Mouse (Mus musculus) kidney, postnatal 4 days (tissue): ENCODE data around the gene Anxa10.

Experiments used
- DNase-seq, 2 experiments: peaks; one replicate each; pipeline ENCODE4 v3.0.0; 2021; ENCODE audit warnings: mixed read lengths in 2 of 2

The Anxa10 gene

DNA sequence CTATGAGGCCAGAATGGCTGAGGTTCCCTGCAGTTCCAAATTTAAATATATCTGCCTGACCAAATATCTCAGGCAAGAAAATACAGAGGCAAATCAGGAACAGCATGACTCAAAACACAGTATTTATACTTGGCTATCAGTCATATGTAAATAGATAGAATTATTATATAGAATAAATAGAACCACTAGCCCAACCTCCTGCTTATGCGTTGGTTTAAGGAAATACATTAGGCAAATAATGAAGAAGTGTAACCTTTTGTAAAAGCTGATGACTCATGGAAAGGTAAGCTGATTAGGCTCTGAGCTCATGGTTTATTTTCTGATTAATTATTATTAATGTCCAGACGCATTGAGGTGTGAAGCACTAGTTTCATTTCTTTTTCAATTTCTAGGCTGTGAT, at the start of gene Anxa10:
TSS of gene Anxa10 (minus strand) at position 53 of the 400 bp plus-strand sequence.
- DNase-seq, result no peak

DNA sequence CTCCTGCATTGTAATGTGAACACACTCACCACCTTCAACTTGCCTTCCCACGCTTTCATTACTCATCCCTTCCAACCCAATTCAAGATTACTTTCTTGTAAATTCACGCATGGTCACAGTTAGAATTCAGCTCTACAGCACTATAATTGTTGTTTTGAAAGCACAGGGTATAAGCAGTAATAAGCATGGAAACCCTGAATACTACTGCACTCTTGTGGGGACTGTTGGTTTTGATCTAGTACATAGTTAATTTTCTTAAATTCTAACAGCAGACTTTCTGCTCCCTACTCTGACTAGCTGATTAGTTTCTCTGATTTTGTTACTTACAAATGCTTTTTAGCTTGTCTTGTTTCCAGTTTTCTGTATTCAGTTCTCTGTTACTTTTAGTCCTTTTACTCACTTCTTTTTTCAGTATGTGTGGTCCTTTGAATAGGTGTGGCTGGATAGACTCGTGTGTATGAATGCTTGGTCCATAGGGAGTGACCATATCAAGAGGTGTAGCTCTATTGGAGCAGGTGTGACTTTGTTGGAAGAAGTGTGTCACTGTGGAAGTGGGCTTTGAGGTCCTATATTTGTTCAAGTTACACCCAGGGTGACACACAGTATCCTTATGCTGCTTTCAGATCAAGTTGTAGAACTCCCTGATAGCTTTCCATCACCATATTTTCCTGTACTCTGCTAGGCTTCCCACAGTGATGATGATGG, 9.9 kb upstream of the Anxa10 start:
- DNase-seq, result no peak

DNA sequence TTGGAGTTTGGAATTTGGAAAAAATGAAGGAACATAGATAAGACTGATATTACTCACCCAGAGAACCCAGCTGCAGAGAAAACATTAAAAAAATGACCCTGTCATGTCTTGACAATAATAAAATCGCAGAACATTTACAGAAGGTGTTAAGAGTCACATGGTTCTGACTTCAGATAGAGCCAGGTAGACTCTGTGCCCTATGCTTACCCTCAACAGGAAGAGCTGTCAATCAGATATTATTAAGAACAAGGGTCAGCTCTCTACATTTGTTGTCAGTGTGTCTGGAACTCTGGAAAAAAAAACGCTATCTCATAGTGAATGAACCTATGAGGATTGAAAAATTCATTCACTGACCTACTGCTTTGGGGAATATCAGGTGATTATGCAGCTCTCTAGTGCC, 25.7 kb downstream of the Anxa10 start:
- DNase-seq, result no peak

DNA sequence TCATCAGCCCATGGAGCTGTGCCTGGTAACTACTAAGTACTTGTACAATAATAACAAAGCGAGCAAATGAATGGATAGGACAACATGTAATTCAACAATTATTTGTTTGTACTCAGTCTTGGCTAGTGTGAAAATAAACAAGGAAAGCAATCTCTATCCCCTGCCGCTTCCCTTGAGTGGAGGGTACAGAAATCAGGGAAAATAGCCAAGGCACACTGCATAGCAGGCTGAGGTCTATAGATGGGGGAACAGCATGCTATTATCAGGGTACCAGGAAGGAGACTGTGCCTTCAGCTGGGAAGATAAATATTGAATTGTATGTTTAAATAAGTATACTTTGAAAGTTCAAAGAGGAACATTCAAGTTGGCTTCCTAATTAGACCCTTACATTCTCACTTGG, 41.1 kb downstream of the Anxa10 start:
- no peak for DNase-seq

DNA sequence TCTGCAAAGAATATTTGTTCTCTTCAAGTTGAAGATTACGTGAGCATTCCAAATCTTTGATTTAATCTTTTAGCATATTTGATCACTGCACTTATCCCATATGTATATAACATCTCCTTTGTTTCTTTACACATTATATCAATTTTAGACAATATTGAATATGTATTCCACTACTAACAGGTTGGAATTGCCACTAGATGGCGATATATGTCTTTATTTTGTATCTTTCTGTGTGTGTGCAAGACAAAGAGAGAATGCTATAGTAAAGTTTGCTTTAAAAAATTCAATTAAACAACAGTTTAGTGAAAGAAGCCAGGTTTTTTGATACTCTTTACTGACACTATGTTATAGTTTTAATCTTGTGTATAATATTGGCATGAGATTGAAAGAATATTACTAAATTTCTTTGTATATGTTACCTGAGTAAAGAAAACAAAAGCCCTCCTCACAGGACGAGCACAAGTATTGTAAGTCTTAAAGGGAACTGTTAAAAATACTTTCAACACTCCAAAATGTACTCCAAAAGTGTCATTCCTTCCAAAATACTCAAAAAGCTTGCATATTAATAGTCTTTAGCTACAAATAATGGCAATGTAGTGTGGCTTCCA, 42.7 kb downstream of the Anxa10 start:
- no peak for DNase-seq

DNA sequence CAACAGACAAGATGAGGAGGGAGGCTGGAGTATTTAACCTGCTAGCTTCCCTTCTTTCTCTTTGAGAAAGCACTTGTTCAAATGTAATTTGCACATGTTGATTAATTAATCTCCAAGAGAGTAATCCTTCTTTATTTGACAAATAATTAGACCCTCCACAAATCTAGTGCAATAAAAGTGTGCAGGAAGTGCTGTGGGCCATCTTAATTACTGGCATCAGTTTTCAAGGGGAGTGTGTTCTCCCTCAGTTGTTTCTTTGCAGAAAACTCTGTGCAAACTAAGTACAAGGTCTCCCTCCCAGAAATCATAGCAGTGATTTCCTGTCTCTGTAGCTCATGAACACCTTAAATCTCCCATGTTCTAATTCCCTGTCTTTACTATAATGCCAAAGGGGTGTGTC, 54.6 kb downstream of the Anxa10 start:
- DNase-seq, result no peak

DNA sequence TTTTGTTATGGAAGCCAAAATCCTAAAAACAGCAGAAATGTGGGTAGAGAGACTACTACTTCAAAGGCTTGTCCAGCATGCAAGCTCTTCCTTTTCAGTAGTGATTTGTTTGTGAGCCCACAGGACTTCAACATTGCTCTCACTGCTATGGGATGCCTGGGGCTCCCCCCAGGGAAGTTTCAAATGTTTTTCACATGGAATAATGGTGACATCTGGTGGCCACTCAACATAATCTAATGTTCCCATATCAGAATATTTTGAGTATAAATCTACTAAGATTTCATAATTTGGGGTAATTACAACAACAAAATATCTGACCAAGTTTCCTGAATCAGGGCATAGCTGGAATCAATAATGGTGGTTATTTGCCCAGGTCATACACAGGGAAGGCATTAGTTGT, 62.6 kb downstream of the Anxa10 start:
- peak; percentile 12 to 17 for DNase-seq

DNA sequence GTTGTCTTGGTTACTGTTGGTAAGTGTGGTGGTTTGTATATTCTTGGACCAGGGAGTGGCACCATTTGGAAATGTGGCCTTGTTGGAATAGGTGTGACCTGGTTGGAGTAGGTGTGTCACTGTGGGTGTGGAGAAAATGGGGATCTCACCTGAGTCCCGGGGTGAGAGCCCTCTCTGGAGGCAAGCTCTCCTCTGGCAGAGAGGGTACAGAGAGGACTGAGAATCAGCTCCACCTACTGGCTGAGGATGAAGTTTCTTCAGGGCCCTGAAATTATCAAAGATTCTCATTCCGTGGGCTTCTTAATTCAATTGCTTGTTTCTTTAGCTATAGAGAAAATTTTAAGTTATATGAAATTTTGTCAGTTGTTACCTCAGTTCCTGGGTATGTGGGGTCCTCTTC, 76.1 kb downstream of the Anxa10 start:
- DNase-seq, result peak in 1 of 2 experiments; percentile 1

DNA sequence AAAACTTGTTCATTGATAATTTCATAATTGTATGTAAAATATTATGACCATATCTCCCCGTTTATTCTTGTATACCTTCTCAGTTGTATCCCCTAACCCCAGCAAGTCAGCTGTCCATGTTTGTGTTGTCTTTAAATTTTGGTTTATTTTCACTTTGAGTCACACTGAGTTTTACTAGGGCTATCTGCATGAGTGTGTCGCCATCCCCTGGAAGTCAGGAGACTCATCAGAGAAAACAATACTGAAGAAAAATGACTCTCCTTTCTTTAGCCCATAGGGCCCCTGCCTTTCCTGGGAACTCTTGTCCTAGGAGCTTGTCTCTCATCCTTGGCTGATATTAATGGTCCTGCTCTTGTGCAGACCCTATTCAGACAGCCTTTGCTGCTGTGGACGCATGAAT, 88.6 kb downstream of the Anxa10 start:
- peak; percentile 11 to 14 for DNase-seq

DNA sequence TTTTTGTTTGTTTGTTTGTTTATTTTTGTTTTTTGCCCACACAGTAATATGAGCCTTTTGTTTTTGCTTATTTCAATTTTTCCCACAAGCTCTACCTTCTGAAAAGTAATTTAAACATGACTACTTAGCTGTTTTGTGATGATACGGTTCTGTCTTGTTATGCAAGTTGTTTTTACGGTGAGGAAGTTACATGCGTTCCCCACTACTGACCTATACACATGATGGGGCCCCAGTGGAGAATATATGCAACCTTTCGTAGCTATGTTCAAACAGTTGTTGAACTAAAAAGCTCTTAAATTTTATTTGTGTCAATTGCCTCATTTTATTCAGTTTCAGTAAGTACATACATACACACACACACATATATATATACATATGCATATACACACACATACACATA, 108.4 kb downstream of the Anxa10 start:
- DNase-seq, result no peak

DNA sequence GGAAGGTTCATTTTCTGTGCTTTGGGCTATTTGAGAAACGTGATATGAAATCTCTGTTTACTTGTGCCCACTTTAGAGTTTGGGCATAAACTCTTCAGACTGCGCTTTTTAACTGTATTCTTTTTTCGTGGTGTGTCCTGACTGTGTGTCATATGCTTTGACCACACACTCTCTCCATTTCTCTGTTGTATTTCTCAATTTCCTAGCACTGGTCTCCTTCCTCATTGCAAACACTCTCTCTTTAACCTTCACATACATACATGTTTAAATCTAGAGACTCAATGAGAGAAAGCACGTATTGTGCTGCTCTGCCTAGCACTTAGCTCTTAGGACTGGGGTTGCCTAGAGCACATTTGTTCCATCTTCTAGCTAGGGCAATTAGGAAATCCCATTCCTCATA, 108.8 kb downstream of the Anxa10 start:
- DNase-seq, result no peak
